ENCODE assay signal across 10 mouse cellular contexts in the genomic region with DNA sequence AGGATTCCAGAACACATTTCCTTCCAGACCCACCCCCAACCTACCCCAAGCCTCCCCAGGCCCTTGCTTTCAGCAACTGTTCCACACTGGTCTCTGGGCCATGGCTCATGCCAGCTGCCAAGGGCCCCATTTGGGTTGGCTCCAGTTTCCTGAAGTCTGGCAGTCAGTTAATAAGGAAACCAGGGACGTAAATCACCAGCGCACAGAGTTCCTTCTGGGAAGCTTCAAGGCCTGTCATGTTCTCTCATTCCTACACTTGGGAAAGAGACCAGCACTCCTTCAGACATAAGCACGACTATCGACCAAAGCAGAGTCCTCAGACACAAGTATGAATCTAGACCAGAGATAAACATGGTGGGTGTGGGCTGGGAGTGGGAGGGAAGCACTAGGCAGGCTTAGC.
DNase-seq lines count a peak whose midpoint lies in the region; ATAC-seq and TF ChIP-seq lines count a peak whose summit lies in the region.
"Had no signal": no experiment of that assay in that cellular context is flagged by ENCODE, and none has a peak within 500 bp of the region (broad histone marks: within the 10 kb centered on the region; RNA-seq: fewer than 3 reads in every experiment).

No protein-coding gene starts in this region.

- no peaks in the 10 kb centered on the region for H3K9me3 ChIP-seq in lung, embryonic 15.5 days
- no peaks in the 10 kb centered on the region for H3K9me3 ChIP-seq in midbrain, embryonic 15.5 days
- H3K9me3 ChIP-seq: forebrain, embryonic 12.5 days had no signal

- DNase-seq in adrenal gland, adult (ENCODE audit: inconsistent age in 2 of 2, low spot score in 1 of 2) = peak; percentile 20 to 46
- no peak for DNase-seq in adrenal gland, adult 18-20 months (ENCODE audit: low spot score in 2 of 2)
- DNase-seq in embryo, embryonic 11 days = peak; percentile 47
- DNase-seq in kidney, adult 18-20 months = peak; percentile 52
- DNase-seq in cerebellum, adult 2 months = no peak
- DNase-seq in urinary bladder, postnatal 4 days (ENCODE audit: low spot score in 2 of 2) = no peak
- DNase-seq: thymus, postnatal 14 days had no signal

- H3K27me3 ChIP-seq in lung, embryonic 15.5 days = no peaks in the 10 kb centered on the region
- no peaks in the 10 kb centered on the region for H3K27me3 ChIP-seq in midbrain, embryonic 15.5 days (replicated peaks)
- H3K27me3 ChIP-seq in cerebellum, adult 2 months (ENCODE audit: control insufficient read depth, insufficient read depth, low read length) = no peaks in the 10 kb centered on the region
- H3K27me3 ChIP-seq: forebrain, embryonic 12.5 days had no signal

- 40% methylated on average over 4 of the region's 4 CpGs for WGBS in lung, embryonic 15.5 days
- over 99% methylated on average over 4 of the region's 4 CpGs for WGBS in midbrain, embryonic 15.5 days
- 47% methylated on average over 4 of the region's 4 CpGs for WGBS in cerebellum, adult 2 months

- no peak overlapping the region for H3K4me3 ChIP-seq in lung, embryonic 15.5 days
- no peak overlapping the region for H3K4me3 ChIP-seq in midbrain, embryonic 15.5 days
- H3K4me3 ChIP-seq in cerebellum, adult 2 months (replicated peaks; ENCODE audit: insufficient read depth, low read depth, low read length) = no peak overlapping the region
- H3K4me3 ChIP-seq: forebrain, embryonic 12.5 days had no signal

- H3K27ac ChIP-seq in lung, embryonic 15.5 days = peak overlapping the region; percentile 35; the same call in 1 of the 2 replicates
- H3K27ac ChIP-seq in midbrain, embryonic 15.5 days = no peak overlapping the region
- no peak overlapping the region for H3K27ac ChIP-seq in cerebellum, adult 2 months (ENCODE audit: insufficient read depth, low read length)
- H3K27ac ChIP-seq: forebrain, embryonic 12.5 days had no signal

- peaks cover 40% of the 10 kb centered on the region for H3K4me1 ChIP-seq in lung, embryonic 15.5 days
- no peaks in the 10 kb centered on the region for H3K4me1 ChIP-seq in midbrain, embryonic 15.5 days
- H3K4me1 ChIP-seq in cerebellum, adult 2 months (ENCODE audit: control insufficient read depth, insufficient read depth, low read length) = no peaks in the 10 kb centered on the region; the same call in 1 of the 2 replicates
- H3K4me1 ChIP-seq: forebrain, embryonic 12.5 days had no signal

- no peak overlapping the region for H3K4me2 ChIP-seq in lung, embryonic 15.5 days
- no peak overlapping the region for H3K4me2 ChIP-seq in midbrain, embryonic 15.5 days
- H3K4me2 ChIP-seq: forebrain, embryonic 12.5 days had no signal

- no peak overlapping the region for H3K9ac ChIP-seq in lung, embryonic 15.5 days
- H3K9ac ChIP-seq in midbrain, embryonic 15.5 days = no peak overlapping the region
- H3K9ac ChIP-seq: forebrain, embryonic 12.5 days had no signal

- no peak for TF ChIP-seq CTCF in cerebellum, adult 2 months (IDR thresholded peaks at IDR 0.05; ENCODE audit: borderline replicate concordance, insufficient read depth, low read depth, low read length)

- no peak for TF ChIP-seq POLR2A in cerebellum, adult 2 months (IDR thresholded peaks at IDR 0.05; ENCODE audit: borderline replicate concordance, insufficient read depth, low read length)

- H3K36me3 ChIP-seq in lung, embryonic 15.5 days = no peaks in the 10 kb centered on the region
- H3K36me3 ChIP-seq in midbrain, embryonic 15.5 days (replicated peaks) = no peaks in the 10 kb centered on the region
- H3K36me3 ChIP-seq: forebrain, embryonic 12.5 days had no signal

- ATAC-seq in lung, embryonic 15.5 days (ENCODE audit: borderline replicate concordance, extremely low read depth, low FRiP score, low TSS enrichment) = peak; percentile 46; the same call in 1 of the 2 replicates
- ATAC-seq in midbrain, embryonic 15.5 days (replicated peaks) = no peak

Comparison
In these comparisons a context has a peak if more than half of its experiments do, and no peak if none do; other contexts are left out.
1. DNase-seq: peak in adrenal gland, adult (2 of 2), embryo, embryonic 11 days (single experiment) and kidney, adult 18-20 months (single experiment); none in adrenal gland, adult 18-20 months (0 of 2), cerebellum, adult 2 months (0 of 2) and urinary bladder, postnatal 4 days (0 of 2).